Mouse (Mus musculus) myocyte (in vitro differentiated cells): ENCODE measurements around the gene Phf12. TPM values are rescaled to one million over a fixed set of nuclear protein-coding genes. Genes with fewer than 3 reads are reported as not detected.

Experiments used
- H3K27me3 ChIP-seq: one replicate; pipeline ENCODE4 v1.6.1; 2011; ENCODE audit not compliant: control insufficient read depth, insufficient read depth, insufficient read length
- H3K36me3 ChIP-seq: one replicate; pipeline ENCODE4 v1.6.1; 2011; ENCODE audit not compliant: control insufficient read depth, insufficient read depth
- H3K4me2 ChIP-seq: one replicate; pipeline ENCODE4 v1.6.1; 2011; ENCODE audit warnings: low read depth, control low read depth
- H3K4me3 ChIP-seq: one replicate; pipeline ENCODE4 v1.5.1; 2011; ENCODE audit warnings: mild to moderate bottlenecking, control low read depth, moderate library complexity
- H3K79me2 ChIP-seq: one replicate; pipeline ENCODE4 v1.6.1; 2011; ENCODE audit not compliant: control insufficient read depth, insufficient read depth
- H3ac ChIP-seq: one replicate; pipeline ENCODE4 v1.6.1; 2011; ENCODE audit not compliant: control insufficient read depth, insufficient read length
- CEBPB ChIP-seq: IDR thresholded peaks from 2 replicates; pipeline ENCODE4 v1.6.1; 2011; ENCODE audit warnings: mild to moderate bottlenecking, moderate library complexity; ENCODE audit not compliant: poor library complexity, insufficient read depth, severe bottlenecking
- E2F4 ChIP-seq: IDR thresholded peaks from one replicate; pipeline ENCODE4 v1.6.1; 2011; ENCODE audit warnings: mild to moderate bottlenecking, control low read depth, moderate library complexity; ENCODE audit not compliant: insufficient read depth
- MAX ChIP-seq: IDR thresholded peaks from one replicate; pipeline ENCODE4 v1.6.1; 2011; ENCODE audit warnings: low read depth, mild to moderate bottlenecking, control low read depth
- MYOD1 ChIP-seq, 3 experiments: IDR thresholded peaks; one replicate each; pipeline ENCODE4 v1.6.1; 2011; ENCODE audit warnings: control low read depth in 2 of 3, low read depth in 2 of 3, mild to moderate bottlenecking in 2 of 3, moderate library complexity in 1 of 3; ENCODE audit not compliant: insufficient read length in 2 of 3, control insufficient read depth in 1 of 3
- MYOG ChIP-seq, 3 experiments: IDR thresholded peaks; one replicate each; pipeline ENCODE4 v1.6.1; 2011; ENCODE audit warnings: control low read depth in 2 of 3, low read depth in 2 of 3, mild to moderate bottlenecking in 2 of 3; ENCODE audit not compliant: insufficient read length in 2 of 3, control insufficient read depth in 1 of 3, insufficient read depth in 1 of 3
- POLR2A ChIP-seq: IDR thresholded peaks from one replicate; pipeline ENCODE4 v1.6.1; 2011; ENCODE audit warnings: low read depth, mild to moderate bottlenecking, control low read depth, moderate library complexity; ENCODE audit not compliant: insufficient read length
- POLR2AphosphoS2 ChIP-seq: IDR thresholded peaks from one replicate; pipeline ENCODE4 v1.6.1; 2011; ENCODE audit warnings: low read depth, control low read depth; ENCODE audit not compliant: insufficient read length
- REST ChIP-seq: IDR thresholded peaks from one replicate; pipeline ENCODE4 v1.6.1; 2011; ENCODE audit warnings: mild to moderate bottlenecking, control low read depth, moderate library complexity; ENCODE audit not compliant: insufficient read depth, insufficient read length
- SRF ChIP-seq: IDR thresholded peaks from one replicate; pipeline ENCODE4 v1.6.1; 2011; ENCODE audit warnings: low read depth; ENCODE audit not compliant: control insufficient read depth, insufficient read length
- TCF12 ChIP-seq: IDR thresholded peaks from one replicate; pipeline ENCODE4 v1.6.1; 2011; ENCODE audit warnings: mild to moderate bottlenecking, control low read depth; ENCODE audit not compliant: poor library complexity, insufficient read depth, severe bottlenecking
- TCF3 ChIP-seq: IDR thresholded peaks from one replicate; pipeline ENCODE4 v1.6.1; 2011; ENCODE audit warnings: low read depth, control low read depth; ENCODE audit not compliant: insufficient read length
- USF1 ChIP-seq: IDR thresholded peaks from one replicate; pipeline ENCODE4 v1.6.1; 2011; ENCODE audit warnings: low read depth, mild to moderate bottlenecking, control low read depth, moderate library complexity
- polyA plus RNA-seq: library from polyadenylated mRNA; unstranded; fragments of >200 nt; fragmentation: generic; extraction: Trizol; gene quantifications from one replicate; pipeline ENCODE4 v1.2.1, GENCODE M21; 2012; ENCODE audit warnings: missing spikeins

The Phf12 gene
- 22.2 TPM for polyA plus RNA-seq

DNA sequence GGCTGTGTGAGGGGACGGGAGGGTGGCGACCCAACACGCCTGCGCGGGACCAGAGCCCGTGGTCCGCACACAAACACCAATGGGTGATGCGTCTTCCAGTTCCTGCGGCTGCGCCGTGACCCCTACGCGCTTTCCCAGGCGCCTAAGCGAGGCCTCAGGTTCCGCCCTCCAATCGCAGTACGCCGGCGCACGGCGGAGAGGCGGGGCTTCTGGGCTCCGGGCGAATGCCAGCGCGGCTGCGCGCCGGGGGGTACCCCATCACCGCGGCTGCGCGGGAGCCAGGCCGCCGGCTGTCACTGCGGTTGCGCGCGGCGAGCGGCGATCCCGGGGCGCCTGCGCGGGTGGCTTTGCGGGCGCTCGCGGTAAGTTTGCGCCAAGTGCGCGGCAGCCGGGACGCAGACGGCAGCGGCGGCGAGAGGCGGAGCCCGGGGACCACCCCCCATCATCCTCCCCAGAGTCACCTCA, at the start of gene Phf12:
TSS of gene Phf12 (plus strand) at position 314 of the 465 bp plus-strand sequence.
- peaks cover 18% of the 10 kb centered on the region for H3K27me3 ChIP-seq
- peak within 1 kb of the TSS; percentile 83 for H3K4me2 ChIP-seq
- peak within 1 kb of the TSS; percentile 99 for H3K4me3 ChIP-seq
- peaks cover 46% of the 10 kb centered on the region for H3K79me2 ChIP-seq
- peak within 1 kb of the TSS; percentile 63 for H3ac ChIP-seq
- TF ChIP-seq POLR2AphosphoS2 (peak; percentile 64), REST (no peak), SRF (peak; percentile 32), MYOD1 (IDR thresholded peaks at IDR 0.05; ENCODE audit: control insufficient read depth in 1 of 3, insufficient read length in 2 of 3, low read depth in 2 of 3) (peak in 1 of 3 experiments; percentile 54), CEBPB (no peak), USF1 (no peak), TCF3 (no peak), POLR2A (peak; percentile 71), TCF12 (no peak), MAX (no peak), E2F4 (peak; percentile 5), MYOG (IDR thresholded peaks at IDR 0.05; ENCODE audit: control insufficient read depth in 1 of 3, insufficient read depth in 1 of 3, insufficient read length in 2 of 3, low read depth in 2 of 3) (peak in 1 of 3 experiments; percentile 69)
- peaks cover 10% of the 10 kb centered on the region for H3K36me3 ChIP-seq

DNA sequence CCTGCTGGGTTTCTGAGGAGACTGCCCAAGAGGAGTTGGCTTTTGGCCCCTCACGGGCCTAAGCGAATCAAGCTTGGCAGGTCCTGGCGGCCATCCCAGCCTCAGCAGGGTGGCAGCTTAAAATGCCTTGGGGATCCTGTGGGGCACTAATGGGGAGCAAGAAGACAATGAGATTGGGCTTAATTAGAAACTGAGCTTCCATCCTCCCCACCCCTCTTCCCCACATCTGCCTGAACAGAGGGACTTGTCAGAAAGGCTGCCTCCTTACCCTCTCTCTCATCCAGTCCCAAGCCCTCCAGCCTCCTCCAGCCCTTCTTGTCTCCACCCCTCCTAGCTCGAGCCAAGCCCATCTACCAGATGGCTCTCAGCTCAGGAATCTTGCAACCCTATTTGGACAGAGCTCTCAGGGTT, 48.4 kb upstream of the Phf12 start:
- no peaks in the 10 kb centered on the region for H3K36me3 ChIP-seq
- peaks cover 93% of the 10 kb centered on the region for H3K27me3 ChIP-seq
- H3ac ChIP-seq, result no peak overlapping the region
- H3K79me2 ChIP-seq, result no peaks in the 10 kb centered on the region
- no peak for TF ChIP-seq TCF3
- no peak for TF ChIP-seq POLR2AphosphoS2
- TF ChIP-seq MYOG (IDR thresholded peaks at IDR 0.05; ENCODE audit: control insufficient read depth in 1 of 3, insufficient read depth in 1 of 3, insufficient read length in 2 of 3, low read depth in 2 of 3), result no peak
- no peak for TF ChIP-seq REST
- TF ChIP-seq SRF, result no peak
- no peak for TF ChIP-seq TCF12
- TF ChIP-seq POLR2A, result no peak
- no peak for TF ChIP-seq CEBPB
- TF ChIP-seq MYOD1 (IDR thresholded peaks at IDR 0.05; ENCODE audit: control insufficient read depth in 1 of 3, insufficient read length in 2 of 3, low read depth in 2 of 3), result no peak
- TF ChIP-seq E2F4, result no peak
- no peak for TF ChIP-seq MAX
- TF ChIP-seq USF1, result no peak
- no peak overlapping the region for H3K4me3 ChIP-seq
- H3K4me2 ChIP-seq, result no peak overlapping the region

DNA sequence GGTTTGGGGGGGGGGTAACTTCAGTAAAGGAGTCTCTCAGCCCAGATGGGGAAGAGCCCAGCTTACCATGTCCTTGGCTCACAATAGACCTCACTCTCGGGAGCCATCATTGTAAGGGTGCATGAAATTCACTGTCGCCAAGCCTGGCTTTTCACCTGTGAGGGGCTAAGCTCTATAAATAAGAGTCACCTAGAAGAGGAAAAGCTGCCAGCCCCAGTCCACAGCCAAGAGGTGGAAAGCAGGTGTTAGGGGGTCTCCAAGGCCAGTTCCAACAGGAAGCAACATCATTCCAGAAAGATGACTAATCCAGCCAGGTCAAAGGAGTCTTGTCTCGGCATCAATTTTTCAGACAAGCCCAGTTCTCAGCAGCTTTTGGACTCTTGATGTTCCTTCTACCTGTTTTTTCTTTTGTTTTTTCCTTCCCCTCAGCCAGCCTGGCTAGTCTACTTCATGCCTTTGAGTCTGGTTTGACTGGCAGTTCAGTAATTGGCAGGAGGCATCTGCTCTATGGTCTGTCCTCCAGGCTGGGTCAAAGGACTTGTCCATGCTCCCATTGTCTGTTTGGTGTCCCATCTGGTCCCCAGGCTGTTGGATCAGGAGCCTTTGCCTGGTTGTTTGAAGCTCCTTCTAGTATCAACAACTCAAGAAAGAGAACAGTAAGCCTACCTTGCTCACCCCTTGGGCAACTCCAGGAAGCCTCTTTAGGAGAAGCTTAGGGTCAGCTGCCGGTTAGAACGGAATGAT, 47.8 kb upstream of the Phf12 start:
- Histone ChIP-seq H3K4me2 (no peak overlapping the region), H3K79me2 (no peaks in the 10 kb centered on the region), H3ac (no peak overlapping the region), H3K36me3 (no peaks in the 10 kb centered on the region), H3K4me3 (no peak overlapping the region), H3K27me3 (peaks cover 93% of the 10 kb centered on the region)
- no peak for TF ChIP-seq E2F4
- TF ChIP-seq MYOG (IDR thresholded peaks at IDR 0.05; ENCODE audit: control insufficient read depth in 1 of 3, insufficient read depth in 1 of 3, insufficient read length in 2 of 3, low read depth in 2 of 3), result no peak
- no peak for TF ChIP-seq CEBPB
- TF ChIP-seq TCF12, result no peak
- no peak for TF ChIP-seq REST
- no peak for TF ChIP-seq SRF
- no peak for TF ChIP-seq POLR2AphosphoS2
- TF ChIP-seq MYOD1 (IDR thresholded peaks at IDR 0.05; ENCODE audit: control insufficient read depth in 1 of 3, insufficient read length in 2 of 3, low read depth in 2 of 3), result no peak
- no peak for TF ChIP-seq POLR2A
- TF ChIP-seq USF1, result no peak
- no peak for TF ChIP-seq TCF3
- no peak for TF ChIP-seq MAX

DNA sequence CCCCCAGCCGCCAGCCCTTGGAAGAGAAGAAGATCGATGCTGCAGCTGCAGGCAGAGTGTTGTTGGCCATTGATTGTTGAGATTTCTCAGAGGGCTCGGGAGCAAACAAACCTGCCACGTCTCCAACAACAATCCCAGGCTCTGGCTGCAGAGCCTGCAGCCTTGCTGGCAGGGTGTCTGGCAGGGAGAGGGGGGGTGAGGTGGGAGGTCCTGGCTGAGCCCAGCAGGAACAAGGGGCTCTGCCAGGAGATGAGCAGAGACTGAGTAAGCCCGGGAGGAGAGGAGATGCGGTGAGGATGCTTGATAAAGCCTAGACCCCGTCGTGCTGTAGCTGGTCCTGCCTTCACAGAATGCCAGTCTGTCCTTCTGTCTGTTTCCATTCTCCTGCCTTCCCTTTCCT, 45.7 kb upstream of the Phf12 start:
- Histone ChIP-seq H3K4me3 (no peak overlapping the region), H3ac (no peak overlapping the region), H3K4me2 (no peak overlapping the region), H3K36me3 (no peaks in the 10 kb centered on the region), H3K27me3 (peaks cover 95% of the 10 kb centered on the region), H3K79me2 (no peaks in the 10 kb centered on the region)
- TF ChIP-seq MYOG (IDR thresholded peaks at IDR 0.05; ENCODE audit: control insufficient read depth in 1 of 3, insufficient read depth in 1 of 3, insufficient read length in 2 of 3, low read depth in 2 of 3) (no peak), TCF12 (no peak), MYOD1 (IDR thresholded peaks at IDR 0.05; ENCODE audit: control insufficient read depth in 1 of 3, insufficient read length in 2 of 3, low read depth in 2 of 3) (no peak), SRF (no peak), TCF3 (no peak), MAX (no peak), USF1 (no peak), REST (no peak), E2F4 (no peak), POLR2A (no peak), POLR2AphosphoS2 (no peak), CEBPB (no peak)
